Mouse (Mus musculus) heart, postnatal 10 days (tissue): ENCODE data around the gene Bclaf1. TPM values are rescaled to one million over a fixed set of nuclear protein-coding genes. Genes with fewer than 3 reads are reported as not detected.

ENCODE experiments used
- microRNA-seq, 2 experiments: library from miRNA; unstranded; fragments of <30 nt; microRNA quantifications; one replicate each; pipeline ENCODE4 v1.2.0; 2022
- total RNA-seq, 2 experiments: library from RNA; stranded (reverse); gene quantifications; 2 replicates each; pipeline ENCODE4 v1.2.3; 2021

Gene Bclaf1
- total RNA-seq, 2 experiments from 2014 or later = 86.4 to 96.1 TPM

Small RNA genes within 50 kb of the gene (microRNA-seq; reads per million reads assigned to microRNA genes)
- gene Mir6413 = 0 reads per million in 2 experiments

Other genes with a start within 250 kb of the Bclaf1 start
- gene Map7, start 164.0 kb upstream of the Bclaf1 start, total RNA-seq = 10 to 100 TPM; 13.6 to 15.8 TPM
- gene Mtfr2, start 35.3 kb downstream of the Bclaf1 start, total RNA-seq = 1 to 10 TPM; 2.4 to 2.5 TPM